In the genomic region with DNA sequence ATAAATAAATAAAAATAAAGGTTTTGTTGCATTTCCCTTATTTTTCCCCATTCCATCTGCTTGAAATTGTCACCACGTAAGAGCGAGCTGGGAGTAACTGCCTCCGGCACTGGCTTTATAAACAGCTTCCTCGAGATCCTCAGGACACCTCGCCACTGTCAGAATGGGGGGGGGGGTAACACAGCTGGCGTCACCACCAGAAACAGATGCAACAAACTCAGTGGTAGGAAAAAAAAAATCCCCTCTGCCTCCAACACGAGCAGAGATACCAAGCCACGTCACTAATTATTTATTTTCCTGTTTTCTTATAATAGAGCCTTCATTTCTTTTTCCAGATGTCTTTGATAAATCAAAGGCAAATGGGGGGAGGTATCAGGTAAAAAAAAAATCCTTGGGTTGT, we compare ENCODE assay signal across 8 mouse cellular contexts. TPM values are rescaled to one million over a fixed set of nuclear protein-coding genes. Genes with fewer than 3 reads are reported as not detected.
A peak's percentile ranks its signal among the peaks of the same experiment; 100 is the strongest.
DNase-seq lines count a peak whose midpoint lies in the region; ATAC-seq and TF ChIP-seq lines count a peak whose summit lies in the region.

No protein-coding gene starts in this region.

- H3K4me3 ChIP-seq in heart, embryonic 10.5 days: peak overlapping the region; percentile 99
- H3K4me3 ChIP-seq in MEL (ENCODE audit: control insufficient read depth in 1 of 2, insufficient read depth in 1 of 2, low read depth in 2 of 2, low read length in 2 of 2): peak overlapping the region in 1 of 2 experiments; percentile 94; a peak in 2 of 4 replicates
- H3K4me3 ChIP-seq in hindbrain, embryonic 12.5 days: peak overlapping the region; percentile 97
- H3K4me3 ChIP-seq in midbrain, embryonic 10.5 days: peak overlapping the region; percentile 96

- peaks cover 16% of the 10 kb centered on the region for H3K36me3 ChIP-seq in heart, embryonic 10.5 days
- peaks cover 3 to 18% of the 10 kb centered on the region in 2 experiments for H3K36me3 ChIP-seq in MEL (ENCODE audit: control insufficient read depth in 1 of 2, insufficient read depth in 2 of 2, low read length in 2 of 2)
- H3K36me3 ChIP-seq in hindbrain, embryonic 12.5 days: 0 out of 2 replicates have a peak, but pooled peaks cover 3% of the 10 kb centered on the region
- peaks cover 13% of the 10 kb centered on the region for H3K36me3 ChIP-seq in midbrain, embryonic 10.5 days

- TF ChIP-seq POLR2A in MEL (IDR thresholded peaks at IDR 0.05; ENCODE audit: control insufficient read depth in 1 of 2, insufficient read depth in 1 of 2, low read depth in 1 of 2, low read length in 2 of 2, poor library complexity in 1 of 2): no peak

- peaks cover 23% of the 10 kb centered on the region; the same call in 1 of the 2 replicates for H3K4me1 ChIP-seq in heart, embryonic 10.5 days
- peaks cover 6 to 17% of the 10 kb centered on the region in 2 experiments for H3K4me1 ChIP-seq in MEL (ENCODE audit: control insufficient read depth in 1 of 2, insufficient read depth in 2 of 2, low read length in 2 of 2)
- peaks cover 21% of the 10 kb centered on the region for H3K4me1 ChIP-seq in hindbrain, embryonic 12.5 days
- peaks cover 22% of the 10 kb centered on the region for H3K4me1 ChIP-seq in midbrain, embryonic 10.5 days

- no peak for TF ChIP-seq RAD21 in MEL (IDR thresholded peaks at IDR 0.05; ENCODE audit: low read depth, low read length)

- H3K27ac ChIP-seq in heart, embryonic 10.5 days: no peak overlapping the region
- H3K27ac ChIP-seq in MEL (ENCODE audit: control insufficient read depth, low read depth, low read length): no peak overlapping the region
- no peak overlapping the region for H3K27ac ChIP-seq in hindbrain, embryonic 12.5 days
- no peak overlapping the region for H3K27ac ChIP-seq in midbrain, embryonic 10.5 days (replicated peaks)

- peak overlapping the region; percentile 95 for H3K9ac ChIP-seq in MEL (ENCODE audit: control insufficient read depth, low read depth, low read length, poor library complexity, severe bottlenecking)
- H3K9ac ChIP-seq in hindbrain, embryonic 12.5 days: peak overlapping the region; percentile 94; the same call in 1 of the 2 replicates

- 0 out of 2 replicates have a peak, but pooled peaks cover 1% of the 10 kb centered on the region for H3K27me3 ChIP-seq in heart, embryonic 10.5 days (ENCODE audit: insufficient read depth, poor library complexity, severe bottlenecking)
- no peaks in the 10 kb centered on the region for H3K27me3 ChIP-seq in MEL (ENCODE audit: control insufficient read depth in 1 of 2, insufficient read depth in 2 of 2, low read length in 2 of 2)
- H3K27me3 ChIP-seq in hindbrain, embryonic 12.5 days: peaks cover under 1% of the 10 kb centered on the region; the same call in 1 of the 2 replicates
- no peaks in the 10 kb centered on the region; the same call in 1 of the 2 replicates for H3K27me3 ChIP-seq in midbrain, embryonic 10.5 days (ENCODE audit: low read depth, poor library complexity, severe bottlenecking)

- no peaks in the 10 kb centered on the region for H3K9me3 ChIP-seq in heart, embryonic 10.5 days
- no peaks in the 10 kb centered on the region for H3K9me3 ChIP-seq in MEL (replicated peaks; ENCODE audit: insufficient read depth, low read length)
- no peaks in the 10 kb centered on the region for H3K9me3 ChIP-seq in hindbrain, embryonic 12.5 days (replicated peaks)
- no peaks in the 10 kb centered on the region for H3K9me3 ChIP-seq in midbrain, embryonic 10.5 days (replicated peaks)

- no peak for TF ChIP-seq EP300 in MEL (IDR thresholded peaks at IDR 0.05; ENCODE audit: low read depth in 1 of 2, low read length in 2 of 2)

- peak overlapping the region; percentile 83 for H3K4me2 ChIP-seq in hindbrain, embryonic 12.5 days (replicated peaks)

- H3K79me2 ChIP-seq in MEL (ENCODE audit: control insufficient read depth, insufficient read depth, low read length, poor library complexity): peaks cover 58% of the 10 kb centered on the region

- ATAC-seq in hindbrain, embryonic 12.5 days (ENCODE audit: low FRiP score): no peak

- 44% methylated on average over 8 of the region's 8 CpGs for WGBS in heart, embryonic 10.5 days
- WGBS in hindbrain, embryonic 12.5 days: 62% methylated on average over 8 of the region's 8 CpGs
- WGBS in midbrain, embryonic 10.5 days: 68% methylated on average over 8 of the region's 8 CpGs

- no peak for DNase-seq in heart, embryonic 10.5 days (ENCODE audit: low spot score)
- DNase-seq in heart, adult 9 months (ENCODE audit: low spot score in 2 of 2): no peak
- no peak for DNase-seq in MEL (ENCODE audit: low read depth, low spot score)
- DNase-seq in midbrain, embryonic 10.5 days (ENCODE audit: low spot score): no peak
- no peak for DNase-seq in adrenal gland, adult 2 months
- no peak for DNase-seq in yolk sac, embryonic 10.5 days (ENCODE audit: low spot score)
- no peak for DNase-seq in layer of hippocampus, adult 11-12 months (ENCODE audit: low spot score)

- no peak for TF ChIP-seq CTCF in MEL (IDR thresholded peaks at IDR 0.05 in 2 of 3, conservative IDR thresholded peaks at IDR 0.05 in 1 of 3; ENCODE audit: control insufficient read depth in 1 of 3, insufficient read depth in 1 of 3, low read depth in 2 of 3, low read length in 3 of 3, poor library complexity in 1 of 3, severe bottlenecking in 1 of 3)

TF ChIP-seq in MEL, 35 proteins besides CTCF, POLR2A, EP300 and RAD21:
- TF ChIP-seq SIN3A (IDR thresholded peaks at IDR 0.05; ENCODE audit: low read length) (no peak), KAT2A (conservative IDR thresholded peaks at IDR 0.05; ENCODE audit: low read depth, low read length) (no peak), TCF12 (IDR thresholded peaks at IDR 0.05; ENCODE audit: low read depth, low read length) (no peak), ZC3H11A (IDR thresholded peaks at IDR 0.05; ENCODE audit: low read depth, low read length) (no peak), JUND (IDR thresholded peaks at IDR 0.05; ENCODE audit: low read depth, low read length) (no peak), MAZ (IDR thresholded peaks at IDR 0.05; ENCODE audit: low read depth, low read length) (no peak), GABPA (IDR thresholded peaks at IDR 0.05; ENCODE audit: low read depth, low read length) (no peak), ZMIZ1 (IDR thresholded peaks at IDR 0.05; ENCODE audit: low read depth, low read length) (no peak)

RNA-seq across cellular contexts. Expression of gene Ubr2, which starts 1.9 kb away (rescaled TPM):
- 17.2 and 17.7 TPM in 2 replicates for polyA plus RNA-seq in heart, embryonic 10.5 days (2016; fragmentation: Nextera tagmentation; extraction: Ambion mirVana)
- 15.3 and 20.3 TPM in 2 replicates for total RNA-seq in MEL (2012; rRNA removed)
- polyA plus RNA-seq in MEL (2012; ENCODE audit: insufficient read depth in 1 of 2, insufficient read length in 2 of 2, low read depth in 1 of 2, low replicate concordance in 2 of 2, missing spikeins in 1 of 2): 100 to 1,000 TPM in 1 of 2 experiments, 10 to 100 TPM in 1; 33.8 to 353 TPM
- polyA plus RNA-seq in hindbrain, embryonic 12.5 days (2016; fragmentation: Nextera tagmentation; extraction: Ambion mirVana): 23.5 and 23.7 TPM in 2 replicates
- 15.5 and 16.5 TPM in 2 replicates for polyA plus RNA-seq in midbrain, embryonic 10.5 days (2016; fragmentation: Nextera tagmentation; extraction: Ambion mirVana)
- total RNA-seq in adrenal gland, adult 2 months (2021): 10 to 100 TPM; 57.6 to 87.4 TPM
- 36.2 and 41.4 TPM in 2 replicates for polyA plus RNA-seq in adrenal gland, adult 2 months (2012; rRNA removed)
